Mouse (Mus musculus) spleen, adult 2 months (tissue): ENCODE data around the gene Sorcs1.

Experiments
- CTCF ChIP-seq: fragments of 200-500 bp; IDR thresholded peaks from 2 replicates; pipeline ENCODE4 v1.5.1; 2011; ENCODE audit warnings: mild to moderate bottlenecking, inconsistent platforms; ENCODE audit not compliant: insufficient read depth, insufficient read length, insufficient replicate concordance; ENCODE audit errors: extremely low read depth
- POLR2A ChIP-seq: fragments of 200-500 bp; IDR thresholded peaks from 2 replicates; pipeline ENCODE4 v1.6.1; 2011; ENCODE audit warnings: low read depth, low read length, inconsistent platforms

DNA sequence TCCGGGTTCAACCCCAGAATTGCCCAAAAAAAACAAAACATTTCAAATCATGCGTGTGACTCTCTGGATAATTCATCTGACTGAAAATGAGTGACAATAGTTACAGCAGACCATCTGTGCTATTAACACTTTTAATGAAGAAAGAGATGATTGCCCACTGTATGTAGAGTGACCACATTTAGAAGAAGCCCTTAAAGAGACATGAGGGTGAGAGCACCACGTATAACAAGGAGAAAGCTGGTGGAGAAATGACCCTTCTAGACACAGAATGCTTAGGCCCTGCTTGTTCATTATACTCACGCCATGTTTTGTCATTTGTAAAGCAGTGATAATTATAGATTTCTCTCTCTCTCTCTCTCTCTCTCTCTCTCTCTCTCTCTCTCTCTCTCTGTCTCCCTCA, 499.6 kb downstream of the Sorcs1 start:
- no peak for TF ChIP-seq CTCF
- TF ChIP-seq POLR2A, result no peak
